Mouse (Mus musculus): ENCODE measurements around the gene Dnajc14.

The Dnajc14 gene

DNA sequence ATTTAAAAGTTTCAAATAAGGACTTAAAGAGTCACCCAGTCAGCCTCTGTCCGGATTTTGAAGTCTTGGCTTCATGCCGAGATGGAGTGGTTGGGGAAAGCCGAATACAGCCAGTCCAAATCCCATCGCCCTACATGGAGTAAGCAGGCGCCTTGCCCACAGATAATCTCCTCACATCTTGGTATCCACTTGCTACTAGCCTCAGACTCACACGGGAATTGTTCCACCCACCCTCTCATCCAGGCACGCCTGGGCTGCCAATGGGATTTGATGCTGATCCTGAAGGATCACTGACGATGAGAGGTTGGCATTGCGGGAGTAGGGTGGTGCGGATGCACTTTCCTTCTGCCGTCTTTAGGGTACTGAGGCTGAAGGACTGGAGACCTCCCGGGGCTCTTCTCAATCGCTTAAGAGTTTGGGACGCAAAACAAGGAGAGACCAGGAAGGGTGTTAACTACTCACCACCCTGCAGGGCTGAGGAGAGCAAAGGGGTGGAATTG, at the start of gene Dnajc14:
Dnajc14 (plus strand) TSS at position 292 of the 500 bp plus-strand sequence.
- DNase-seq (ENCODE audit: low read depth, low spot score) = peak; percentile 59

DNA sequence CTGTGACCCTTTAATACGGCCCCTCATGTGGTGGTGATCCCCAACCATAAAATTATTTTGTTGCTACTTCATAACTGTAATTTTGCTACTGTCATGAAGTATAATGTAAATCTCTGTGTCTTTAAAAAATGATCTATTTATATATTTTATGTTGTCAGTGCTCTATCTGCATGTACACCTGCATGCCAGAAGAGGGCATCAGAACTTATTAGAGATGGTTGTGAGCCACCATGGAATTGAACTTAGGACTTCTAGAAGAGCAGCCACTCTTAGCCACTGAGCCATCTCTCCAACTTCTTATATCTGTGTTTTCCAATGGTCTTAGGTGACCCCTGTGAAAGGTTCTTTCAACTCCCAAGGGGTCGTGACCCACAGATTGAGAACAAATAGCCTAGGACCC, 31.0 kb upstream of the Dnajc14 start:
- DNase-seq (ENCODE audit: low read depth, low spot score) = no peak

DNA sequence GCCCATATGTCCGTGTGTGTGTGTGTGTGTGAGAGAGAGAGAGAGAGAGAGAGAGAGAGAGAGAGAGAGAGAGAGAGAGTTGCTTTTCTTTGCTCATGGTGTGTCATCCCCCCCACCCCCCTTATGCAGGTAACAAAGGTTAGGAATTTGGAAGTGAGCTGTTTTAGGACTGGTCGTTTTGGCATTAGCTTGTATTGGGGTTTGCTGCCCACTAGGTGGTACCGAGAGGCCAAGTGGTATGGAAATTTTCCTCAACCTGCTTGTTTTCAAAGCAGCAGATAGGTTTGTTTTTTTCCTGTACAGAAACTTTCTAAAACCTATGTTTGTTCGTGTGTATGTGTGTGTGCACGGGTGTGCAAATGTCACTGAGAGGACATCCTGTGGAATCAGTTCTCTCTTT, 30.2 kb upstream of the Dnajc14 start:
- DNase-seq (ENCODE audit: low read depth, low spot score) = no peak

DNA sequence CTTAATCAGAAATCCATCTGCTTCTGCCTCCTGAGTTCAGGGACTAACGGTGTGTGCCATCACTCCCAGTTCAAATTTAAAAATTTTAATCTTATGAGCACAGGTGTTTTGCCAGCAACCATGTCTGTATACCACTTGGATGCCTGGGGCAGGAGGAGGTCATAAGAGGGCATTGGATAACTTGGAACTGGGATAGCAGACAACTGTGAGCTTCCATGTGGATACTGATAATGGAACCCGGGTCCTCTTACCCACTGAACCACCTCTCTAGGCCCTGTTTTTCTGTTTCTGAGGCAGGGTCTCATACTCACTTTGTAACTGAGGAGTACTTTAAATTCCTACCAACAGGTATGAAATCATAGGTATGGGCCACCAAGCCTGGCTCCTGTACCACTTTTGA, 25.4 kb upstream of the Dnajc14 start:
- no peak for DNase-seq (ENCODE audit: low read depth, low spot score)

DNA sequence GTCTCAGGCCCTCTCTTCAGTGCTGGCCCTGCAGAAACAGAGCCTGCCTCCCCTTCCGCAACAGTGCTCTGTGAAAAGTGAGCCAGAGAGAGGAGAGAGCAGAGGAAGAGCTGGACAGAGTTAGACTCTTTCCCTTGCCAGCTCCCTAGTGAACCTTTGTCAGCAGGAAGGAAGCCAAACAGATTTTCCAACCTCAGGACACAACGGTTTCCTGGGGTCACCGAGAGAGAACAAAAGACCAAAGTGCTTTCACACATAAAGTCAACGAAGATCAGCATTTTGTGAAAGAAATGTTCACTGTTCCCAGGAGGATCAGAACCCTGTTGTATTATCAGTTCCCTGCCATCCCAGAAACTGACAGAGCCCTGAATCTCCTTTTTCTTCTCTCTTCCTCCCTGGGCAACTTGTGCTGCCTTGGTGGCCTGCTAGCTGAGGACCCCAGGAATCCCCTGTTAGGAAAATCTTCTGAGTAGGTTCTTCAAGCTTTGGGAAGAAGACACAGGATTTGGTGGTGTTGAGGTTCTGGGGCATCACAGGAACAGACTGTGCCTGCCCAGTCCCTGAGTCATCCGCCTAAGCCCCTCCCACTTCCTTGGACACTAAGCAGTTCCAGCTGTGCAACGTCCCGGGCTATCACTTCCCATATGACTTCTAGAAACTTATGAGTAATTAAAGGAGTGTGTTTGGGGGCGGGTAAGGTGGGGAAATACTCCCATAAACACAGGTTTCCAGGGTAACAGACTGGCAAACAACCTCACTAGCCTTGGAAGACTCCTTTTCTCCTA, 24.7 kb upstream of the Dnajc14 start:
- DNase-seq (ENCODE audit: low read depth, low spot score) = no peak

DNA sequence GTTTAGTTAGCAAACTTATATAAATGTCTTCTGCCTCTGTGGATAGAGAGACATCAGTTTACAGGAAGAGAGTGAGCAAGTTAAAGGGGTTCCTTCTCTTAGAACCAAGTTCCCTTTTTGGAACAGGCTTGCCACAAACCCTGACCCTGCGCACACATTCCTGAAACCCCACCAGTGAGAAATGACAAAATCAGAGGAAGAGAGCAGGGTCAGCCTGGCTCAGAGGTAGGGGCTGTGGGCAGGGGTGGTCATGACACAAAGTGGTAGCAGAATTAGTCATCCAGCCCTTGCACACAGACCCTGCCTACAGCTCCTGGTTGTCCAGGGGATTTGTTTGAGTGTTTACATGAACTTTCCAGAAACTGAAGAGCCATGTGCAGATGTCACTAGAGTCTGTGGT, 23.7 kb upstream of the Dnajc14 start:
- DNase-seq (ENCODE audit: low read depth, low spot score) = no peak

DNA sequence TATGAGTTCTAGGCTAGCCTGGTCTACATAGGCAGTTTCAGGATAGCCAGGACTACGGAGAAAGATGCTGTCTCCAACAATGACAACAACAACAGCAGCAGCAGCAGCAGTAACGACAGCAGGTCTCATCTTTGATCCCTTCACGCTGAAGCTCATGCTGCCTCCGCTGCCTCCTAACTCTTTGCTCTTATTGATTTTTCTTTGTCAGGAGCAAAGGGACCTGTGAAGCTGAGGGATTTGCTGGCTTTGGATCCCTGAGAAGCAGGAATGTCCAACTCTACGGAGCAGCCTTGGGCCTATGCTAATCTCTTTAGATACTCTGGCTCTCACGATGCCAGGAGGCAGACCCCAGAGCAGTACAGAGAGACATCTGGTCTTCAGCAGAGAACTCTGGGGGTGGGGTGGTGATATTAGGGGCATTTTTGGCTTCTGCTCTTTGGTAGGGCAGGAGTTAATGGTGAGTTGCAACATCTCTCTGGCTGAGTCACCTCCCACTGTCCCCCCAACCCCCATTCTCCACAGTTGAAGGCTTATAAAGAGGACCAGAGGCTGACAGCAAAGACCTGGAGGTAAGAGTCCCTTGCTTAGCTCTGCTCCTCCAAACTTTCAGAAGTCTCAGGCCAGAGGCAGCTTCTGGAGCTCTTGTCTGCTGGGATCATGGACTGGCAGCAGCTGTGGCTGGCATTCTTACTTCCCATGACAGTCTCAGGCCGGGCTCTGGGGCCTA, 13.3 kb upstream of the Dnajc14 start, which contains the start of gene Mmp19:
Mmp19 (plus strand) TSS at position 513 of the 727 bp plus-strand sequence.
- no peak for DNase-seq (ENCODE audit: low read depth, low spot score)

DNA sequence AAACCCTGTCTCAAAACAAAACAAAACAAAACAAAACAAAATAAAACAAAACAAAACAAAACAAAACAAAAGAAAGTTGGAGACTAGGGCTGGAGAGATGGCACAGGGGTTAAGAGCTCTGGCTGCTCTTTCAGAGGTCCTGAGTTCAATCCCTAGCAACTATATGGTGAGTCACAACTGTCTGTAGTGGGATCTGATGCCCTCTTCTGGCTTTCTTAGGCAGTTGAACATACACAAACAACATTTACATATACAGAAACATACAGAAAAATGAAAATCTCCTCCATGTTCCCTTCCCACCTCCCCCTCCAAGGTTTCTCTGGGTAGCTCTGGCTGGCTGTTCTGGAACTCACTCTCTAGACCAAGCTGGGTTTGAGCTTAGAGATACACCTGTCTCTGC, 11.8 kb upstream of the Dnajc14 start:
- DNase-seq (ENCODE audit: low read depth, low spot score) = no peak

DNA sequence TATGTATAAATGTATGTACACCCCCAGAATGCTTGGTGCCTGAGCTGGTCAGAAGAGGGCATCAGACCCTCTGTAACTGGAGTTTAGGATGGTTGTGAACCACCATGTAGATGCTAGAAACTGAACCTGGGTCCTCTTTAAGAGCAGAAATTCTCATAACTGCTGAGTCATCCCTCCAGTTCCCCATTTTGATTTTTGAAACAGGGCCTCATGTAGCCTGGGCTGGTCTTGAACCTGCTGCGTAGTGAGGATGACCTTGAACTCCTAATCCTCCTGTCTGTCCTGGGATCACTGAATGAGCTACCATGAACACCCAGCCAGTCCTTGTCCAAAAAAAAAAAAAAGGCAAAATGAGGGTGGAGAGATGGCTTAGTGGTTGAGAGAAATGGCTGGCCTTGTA, 10.6 kb upstream of the Dnajc14 start:
- DNase-seq (ENCODE audit: low read depth, low spot score) = no peak

DNA sequence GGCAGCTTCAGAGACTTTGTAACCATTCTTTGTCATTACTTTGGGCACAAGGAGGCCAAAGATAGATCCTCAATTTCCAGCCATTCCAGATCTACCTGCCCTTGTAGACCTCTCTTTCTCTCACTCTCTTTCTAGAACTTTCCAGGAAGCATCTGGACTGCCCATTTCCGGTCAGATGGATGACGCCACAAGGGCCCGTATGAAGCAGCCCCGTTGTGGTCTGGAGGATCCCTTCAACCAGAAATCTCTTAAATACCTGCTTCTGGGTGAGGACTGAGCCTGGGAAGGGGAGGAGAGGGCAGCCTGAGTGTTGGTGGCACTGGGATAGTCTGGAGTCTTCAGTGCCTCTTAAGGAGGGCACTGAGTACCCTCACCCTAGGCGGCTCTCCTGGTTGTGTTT, 9.5 kb upstream of the Dnajc14 start:
- DNase-seq (ENCODE audit: low read depth, low spot score) = no peak

DNA sequence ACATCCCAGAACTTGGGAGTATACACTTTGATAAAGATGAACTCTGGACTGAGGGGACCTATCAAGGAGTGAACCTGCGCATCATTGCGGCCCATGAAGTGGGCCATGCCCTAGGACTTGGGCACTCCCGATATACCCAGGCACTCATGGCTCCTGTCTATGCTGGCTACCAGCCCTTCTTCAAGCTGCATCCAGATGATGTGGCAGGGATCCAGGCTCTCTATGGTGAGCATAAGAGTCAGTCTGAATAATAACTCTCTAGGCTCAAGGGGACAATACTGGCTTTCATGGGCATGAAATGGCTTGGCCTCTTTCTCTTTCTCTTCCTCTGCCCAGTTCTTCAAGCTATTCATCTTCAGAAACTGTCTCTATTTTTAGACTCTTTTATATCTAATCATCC, 8.3 kb upstream of the Dnajc14 start:
- DNase-seq (ENCODE audit: low read depth, low spot score) = peak; percentile 32

DNA sequence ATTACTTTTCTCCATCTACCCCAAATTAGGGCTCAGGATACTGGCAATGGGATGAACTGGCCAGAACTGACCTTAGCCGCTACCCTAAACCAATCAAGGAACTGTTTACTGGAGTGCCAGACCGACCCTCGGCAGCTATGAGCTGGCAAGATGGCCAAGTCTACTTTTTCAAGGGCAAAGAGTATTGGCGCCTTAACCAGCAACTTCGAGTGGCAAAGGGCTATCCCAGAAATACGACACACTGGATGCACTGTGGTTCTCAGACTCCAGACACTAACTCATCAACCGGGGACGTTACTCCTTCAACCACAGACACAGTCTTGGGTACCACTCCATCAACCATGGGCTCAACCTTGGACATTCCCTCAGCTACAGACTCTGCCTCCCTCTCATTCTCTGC, 5.2 kb upstream of the Dnajc14 start:
- DNase-seq (ENCODE audit: low read depth, low spot score) = no peak

DNA sequence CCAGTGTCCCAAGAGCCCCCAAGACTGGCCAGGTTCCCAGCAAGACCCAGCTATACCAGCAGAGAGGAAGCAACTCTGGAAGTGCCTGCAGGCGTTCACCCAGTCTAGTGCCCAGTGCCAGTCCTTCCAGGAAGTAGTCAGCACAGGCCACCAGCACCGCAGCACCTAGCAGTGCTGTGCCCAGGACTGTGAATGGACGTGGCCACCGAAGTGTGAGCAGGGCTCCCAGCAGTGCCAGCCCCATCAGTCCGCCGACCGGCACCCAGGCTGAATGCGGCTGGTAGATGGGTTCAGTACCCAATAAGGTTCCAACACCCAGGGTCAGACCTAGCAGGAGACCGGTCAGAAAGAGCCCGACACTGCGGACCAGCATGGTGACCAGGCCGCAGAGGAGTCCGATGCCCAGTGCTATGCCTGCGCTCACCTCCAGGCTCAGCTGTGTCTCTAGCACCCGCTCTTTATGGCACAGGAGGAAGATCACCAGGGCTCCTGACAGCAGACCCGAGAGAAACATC, 1.8 kb upstream of the Dnajc14 start:
- no peak for DNase-seq (ENCODE audit: low read depth, low spot score)

DNA sequence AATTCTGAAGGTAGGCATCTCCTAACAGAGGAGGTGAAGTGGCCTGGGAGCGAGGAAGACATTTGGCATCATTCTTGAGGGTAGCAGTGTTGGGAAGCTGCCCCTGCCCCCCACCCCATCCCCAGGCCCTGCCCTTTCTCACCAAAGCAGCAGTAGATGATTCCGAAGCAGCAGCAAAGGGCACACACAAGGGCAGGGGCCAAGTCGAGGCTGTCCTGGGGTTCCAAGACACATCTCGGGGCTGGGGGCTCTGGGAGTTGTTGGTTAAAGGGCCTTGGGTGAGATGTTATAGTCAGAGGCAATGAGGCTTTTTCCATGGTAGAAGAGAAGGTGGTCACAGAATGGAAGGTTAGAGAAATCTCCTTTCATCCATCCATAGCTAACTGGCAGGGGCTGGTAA, 906 bp upstream of the Dnajc14 start:
- no peak for DNase-seq (ENCODE audit: low read depth, low spot score)

DNA sequence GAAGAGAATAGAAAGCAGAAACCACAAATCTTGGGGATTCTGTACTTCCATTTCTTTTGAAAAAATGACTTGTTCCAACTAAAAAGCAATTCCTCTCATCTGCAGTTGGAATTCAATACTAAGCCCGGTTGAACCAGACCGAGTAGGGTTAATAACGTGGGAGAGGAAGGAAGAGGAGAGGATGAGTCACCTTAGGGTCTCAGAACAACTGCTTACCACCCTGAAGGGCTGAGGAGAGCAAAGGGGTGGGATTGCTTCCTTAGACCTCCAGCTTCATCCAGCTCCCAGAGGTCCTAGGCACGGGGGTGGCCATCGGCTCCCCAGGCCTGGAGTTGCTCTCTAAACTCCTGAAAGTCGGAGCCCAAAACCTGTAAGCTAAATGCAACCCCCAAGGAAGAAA, 501 bp upstream of the Dnajc14 start:
- DNase-seq (ENCODE audit: low read depth, low spot score) = no peak

DNA sequence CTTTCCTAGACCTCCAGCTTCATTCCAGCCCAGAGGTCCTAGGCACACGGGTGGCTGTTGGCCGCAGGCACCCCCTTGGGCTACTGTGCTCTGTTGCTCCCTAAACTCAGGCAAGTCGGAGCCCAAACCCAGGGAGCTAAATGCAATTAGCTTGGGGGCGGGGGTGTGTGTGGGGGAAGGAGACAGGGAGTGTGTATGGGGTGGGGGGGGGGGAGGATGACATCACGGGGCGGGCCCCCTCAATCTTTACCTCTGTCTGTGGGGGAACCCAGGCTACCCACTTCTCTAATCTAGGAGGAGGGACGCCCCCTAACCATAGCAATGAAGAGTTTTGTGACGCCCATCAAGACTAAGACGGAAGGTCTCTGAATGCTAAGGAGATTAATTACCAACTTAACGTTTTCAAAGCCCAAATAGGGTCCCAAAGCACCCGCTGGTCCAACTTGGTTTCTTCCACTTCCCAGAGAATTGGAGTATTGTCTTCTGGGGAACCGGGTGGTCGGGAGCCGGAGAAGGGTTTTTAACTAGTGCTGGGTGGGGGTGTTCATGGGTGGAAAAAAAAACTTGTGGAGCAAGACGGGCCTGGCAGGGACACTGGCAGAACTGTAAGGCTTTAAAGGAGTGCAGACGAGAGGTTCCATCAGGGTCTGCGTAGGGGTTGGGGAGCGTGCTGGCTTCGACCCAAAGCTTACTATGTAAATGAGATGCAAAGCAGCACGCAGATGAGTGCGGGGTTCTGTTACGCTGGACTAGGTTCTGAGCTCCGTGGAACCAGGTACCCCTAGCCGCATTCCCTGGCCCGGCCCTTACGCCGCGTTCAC, 619 bp downstream of the Dnajc14 start, which contains the start of gene Tmem198b:
Tmem198b (minus strand) TSS at position 100 of the 821 bp plus-strand sequence.
- DNase-seq (ENCODE audit: low read depth, low spot score) = peak; percentile 64

DNA sequence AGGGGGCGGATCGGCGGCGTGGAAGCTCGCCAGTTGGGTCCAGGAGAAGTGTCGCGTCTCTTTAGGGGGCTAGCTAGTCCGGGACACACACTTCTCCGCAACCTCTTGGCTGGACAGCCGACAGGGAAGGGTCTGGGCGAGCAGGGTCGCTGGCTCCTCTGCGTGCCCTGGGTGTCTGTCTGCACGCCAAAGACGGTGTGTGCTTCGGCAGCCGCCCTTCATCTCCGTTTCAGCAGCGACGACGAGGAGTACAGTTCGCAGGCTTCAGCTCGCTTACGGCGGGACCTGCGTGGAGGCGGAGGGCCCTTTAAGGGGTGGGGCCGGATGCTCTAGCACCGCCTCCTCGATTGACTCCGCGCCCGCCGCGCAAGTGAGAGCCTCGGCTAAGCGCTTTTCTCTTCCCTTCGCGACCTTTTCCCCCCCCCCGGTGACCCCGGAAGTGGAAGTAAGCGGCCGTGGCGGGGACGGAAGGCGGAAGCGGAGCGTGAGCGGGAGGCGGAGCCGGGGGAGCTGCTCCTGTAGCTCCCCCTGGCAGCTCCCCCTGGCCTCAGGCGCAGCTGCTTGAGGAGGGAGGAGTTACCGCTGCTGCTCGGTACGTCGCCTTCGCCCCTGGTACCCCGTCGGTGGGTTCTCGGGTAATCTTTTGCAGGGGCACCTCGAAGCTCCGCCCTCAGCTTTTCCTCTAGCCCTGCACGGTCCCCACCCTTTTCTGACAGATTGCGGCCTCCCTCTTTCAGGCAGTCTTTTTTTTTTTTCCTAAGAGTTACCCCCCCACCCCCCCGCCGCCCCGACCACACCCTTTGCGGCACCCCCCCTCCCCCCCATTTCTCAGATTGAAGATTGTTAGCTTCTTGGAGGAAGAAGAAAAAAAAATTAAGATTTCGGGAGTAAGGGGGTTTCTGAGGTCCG, 1.5 kb downstream of the Dnajc14 start:
- DNase-seq (ENCODE audit: low read depth, low spot score) = peak; percentile 97

DNA sequence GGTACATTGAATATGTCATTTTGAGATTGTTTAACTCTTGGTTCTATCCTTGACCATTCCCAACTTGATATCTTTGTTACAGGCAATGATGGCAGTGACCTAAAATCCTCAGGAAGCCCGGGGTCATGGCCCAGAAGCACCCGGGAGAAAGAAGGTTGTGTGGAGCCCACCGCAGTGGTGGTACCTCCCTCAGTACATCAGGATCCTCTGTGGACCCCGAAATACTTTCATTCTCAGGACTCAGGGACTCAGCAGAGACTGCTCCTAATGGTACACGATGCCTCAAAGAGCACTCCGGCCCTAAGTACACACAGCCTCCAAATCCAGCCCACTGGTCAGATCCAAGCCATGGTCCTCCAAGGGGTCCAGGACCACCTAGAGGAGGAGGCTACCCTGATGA, 2.2 kb downstream of the Dnajc14 start:
- DNase-seq (ENCODE audit: low read depth, low spot score) = no peak

DNA sequence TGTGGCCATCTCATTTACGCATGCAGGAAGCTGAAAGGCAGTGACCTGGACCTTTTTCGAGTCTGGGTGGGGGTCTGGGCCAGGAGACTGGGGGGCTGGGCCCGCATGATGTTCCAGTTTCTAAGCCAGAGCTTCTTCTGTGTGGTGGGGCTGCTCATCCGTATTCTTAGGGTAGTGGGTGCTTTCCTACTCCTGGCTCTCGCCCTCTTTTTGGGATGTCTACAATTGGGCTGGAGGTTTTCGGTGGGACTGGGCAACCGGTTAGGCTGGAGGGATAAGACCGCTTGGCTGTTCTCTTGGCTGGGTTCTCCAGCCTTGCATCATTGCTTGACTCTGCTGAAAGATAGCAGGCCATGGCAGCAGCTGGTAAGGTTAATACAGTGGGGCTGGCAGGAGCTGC, 3.2 kb downstream of the Dnajc14 start:
- no peak for DNase-seq (ENCODE audit: low read depth, low spot score)

DNA sequence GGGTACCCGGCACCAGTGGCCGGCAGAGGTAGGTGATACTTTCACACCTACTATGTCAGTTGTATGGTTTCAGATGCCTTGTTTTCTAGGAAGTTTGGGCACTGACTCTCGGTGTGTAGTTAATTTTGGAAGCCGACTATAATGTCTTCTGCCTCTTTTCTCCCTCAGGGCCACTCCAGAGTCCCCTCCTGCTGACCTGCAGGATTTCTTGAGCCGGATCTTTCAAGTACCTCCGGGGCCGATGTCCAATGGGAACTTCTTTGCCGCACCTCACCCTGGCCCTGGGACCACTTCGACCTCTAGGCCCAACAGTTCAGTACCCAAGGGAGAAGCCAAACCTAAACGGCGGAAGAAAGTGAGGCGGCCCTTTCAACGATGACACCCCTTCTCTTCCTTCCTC, 13.2 kb downstream of the Dnajc14 start, which contains the start of gene Sarnp:
Sarnp (plus strand) TSS at position 301 of the 400 bp plus-strand sequence.
- DNase-seq (ENCODE audit: low read depth, low spot score) = no peak

DNA sequence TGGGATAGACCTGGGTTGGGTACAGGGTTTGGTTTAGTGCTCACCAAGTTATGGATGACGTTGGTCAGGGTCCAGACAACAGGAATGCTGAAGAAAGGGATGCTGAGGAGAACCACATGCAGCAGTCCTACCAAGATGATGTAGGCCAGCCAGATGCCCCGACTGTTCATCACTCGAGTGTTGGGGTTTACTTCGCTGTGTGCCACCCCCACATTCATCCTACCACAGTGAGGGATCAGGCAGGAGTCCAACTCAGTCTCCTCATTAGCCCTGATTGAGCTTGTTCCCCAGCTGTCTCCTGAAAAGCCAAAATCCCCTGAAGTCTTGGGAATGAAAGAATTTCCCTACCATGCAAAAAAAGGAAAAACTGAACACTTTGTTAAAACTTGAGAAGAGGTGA, 16.4 kb downstream of the Dnajc14 start:
- DNase-seq (ENCODE audit: low read depth, low spot score) = no peak
